Comparison of ENCODE assay signal across 8 mouse cellular contexts in genomic region chr8:128685507-128686428, GRCm38 (mm10). TPM values are rescaled to one million over a fixed set of nuclear protein-coding genes. Genes with fewer than 3 reads are reported as not detected.
DNase-seq lines count a peak whose midpoint lies in the region; ATAC-seq and TF ChIP-seq lines count a peak whose summit lies in the region.

TSS of gene Itgb1 (plus strand) at chr8:128685654.

- peaks cover 25% of the 10 kb centered on the region for H3K4me1 ChIP-seq in hindbrain, embryonic 16.5 days (ENCODE audit: control insufficient read depth, insufficient read depth, low read depth, low read length)

- peak within 1 kb of the TSS; percentile 98 for H3K27ac ChIP-seq in gastrocnemius, adult 2 months
- peak within 1 kb of the TSS; percentile 100 for H3K27ac ChIP-seq in hindbrain, embryonic 16.5 days (ENCODE audit: low read depth, low read length)

- peak; percentile 98 for DNase-seq in gastrocnemius, adult 2 months
- DNase-seq in left cerebral cortex, adult 18-20 months (ENCODE audit: low spot score in 2 of 2), result peak; percentile 82 to 92
- peak; percentile 96 to 98 for DNase-seq in lung, postnatal 4 days
- DNase-seq in retina, postnatal 7 days (ENCODE audit: low read depth, low spot score), result peak; percentile 89
- peak; percentile 88 to 93 for DNase-seq in urinary bladder, adult 18-20 months (ENCODE audit: low spot score in 2 of 2)

- peak; percentile 61 for ATAC-seq in activated CD4-positive, CD25-positive, alpha-beta regulatory T cell, adult 4 months
- ATAC-seq in common myeloid progenitor, adult 5-6 weeks (replicated peaks; ENCODE audit: low read depth, poor library complexity, severe bottlenecking), result peak; percentile 73
- peak; percentile 95 for ATAC-seq in hindbrain, embryonic 16.5 days

- no peaks in the 10 kb centered on the region for H3K9me3 ChIP-seq in hindbrain, embryonic 16.5 days (ENCODE audit: control insufficient read depth, low read length)

- intact Hi-C loops in gastrocnemius, adult 2 months (cut with DNase I), result loop anchor here (1.0 to 2.0 kb wide), 2 partner anchors 17 to 33 kb away; no protein-coding TSS in a partner anchor

- peak; percentile 47 for TF ChIP-seq CTCF in gastrocnemius, adult 2 months (IDR thresholded peaks at IDR 0.05)

- H3K9ac ChIP-seq in hindbrain, embryonic 16.5 days (ENCODE audit: low read depth, low read length), result peak within 1 kb of the TSS; percentile 98

- under 1% methylated on average over 95 of the region's 113 CpGs for WGBS in hindbrain, embryonic 16.5 days

- peak within 1 kb of the TSS; percentile 96 for H3K4me3 ChIP-seq in gastrocnemius, adult 2 months
- H3K4me3 ChIP-seq in hindbrain, embryonic 16.5 days (ENCODE audit: low read length), result peak within 1 kb of the TSS; percentile 92

- H3K27me3 ChIP-seq in hindbrain, embryonic 16.5 days (replicated peaks; ENCODE audit: control insufficient read depth, insufficient read depth, low read length), result no peaks in the 10 kb centered on the region

- H3K4me2 ChIP-seq in hindbrain, embryonic 16.5 days (ENCODE audit: low read length), result peak within 1 kb of the TSS; percentile 83

- no peaks in the 10 kb centered on the region for H3K36me3 ChIP-seq in hindbrain, embryonic 16.5 days (ENCODE audit: control insufficient read depth, insufficient read depth, low read length)

RNA-seq across cellular contexts. Expression of gene Itgb1, which starts in this region (rescaled TPM):
- polyA plus RNA-seq in activated CD4-positive, CD25-positive, alpha-beta regulatory T cell, adult 4 months (2017; shearing (Covaris generic)), result 100 to 1,000 TPM; 250 to 278 TPM
- 190 and 198 TPM in 2 replicates for total RNA-seq in common myeloid progenitor, adult 5-6 weeks (2017)
- total RNA-seq in gastrocnemius, adult 2 months (2021), result 100 to 1,000 TPM; 166 to 198 TPM
- polyA plus RNA-seq in hindbrain, embryonic 16.5 days (2015; fragmentation: Nextera tagmentation; extraction: Ambion mirVana), result 80.5 and 96.1 TPM in 2 replicates
- total RNA-seq in left cerebral cortex, adult 18-20 months (2021), result 10 to 100 TPM; 40.9 to 45.3 TPM

Comparison
In these comparisons a context has a peak if more than half of its experiments do, and no peak if none do; other contexts are left out.
1. Peak in every context shown above with its lines: DNase-seq, ATAC-seq, H3K4me3 ChIP-seq and H3K27ac ChIP-seq.